Comparison of ENCODE assay signal across 15 mouse cellular contexts in genomic region chr9:77528379-77529041, GRCm38 (mm10). TPM values are rescaled to one million over a fixed set of nuclear protein-coding genes. Genes with fewer than 3 reads are reported as not detected.
DNase-seq lines count a peak whose midpoint lies in the region; ATAC-seq and TF ChIP-seq lines count a peak whose summit lies in the region.
"Had no signal": no experiment of that assay in that cellular context is flagged by ENCODE, and none has a peak within 500 bp of the region (broad histone marks: within the 10 kb centered on the region; RNA-seq: fewer than 3 reads in every experiment).

No protein-coding gene starts in this region.

- peak; percentile 26 for ATAC-seq in Patski
- ATAC-seq in intestine, postnatal 0 days, result peak; percentile 53
- no peak for ATAC-seq in erythroblast, adult 5-6 weeks (replicated peaks; ENCODE audit: low FRiP score, poor library complexity, severe bottlenecking)

- H3K9me3 ChIP-seq in intestine, postnatal 0 days (ENCODE audit: control insufficient read depth), result no peaks in the 10 kb centered on the region
- H3K9me3 ChIP-seq: neural tube, embryonic 15.5 days had no signal

- no peak for TF ChIP-seq POLR2A in lung, adult 2 months (IDR thresholded peaks at IDR 0.05; ENCODE audit: borderline replicate concordance, extremely low read depth, low read depth, low read length)

- POLR2A ChIA-PET in Patski (lab: Charles Lee), result interaction anchor here (1.0 kb wide), 1 partner anchor 36 kb away, joined by 3 read pairs; no protein-coding TSS in a partner anchor

- no peak overlapping the region for H3K9ac ChIP-seq in intestine, postnatal 0 days (ENCODE audit: low read depth, low read length)
- H3K9ac ChIP-seq: hindbrain, embryonic 14.5 days; neural tube, embryonic 15.5 days had no signal

- H3K27me3 ChIP-seq in Patski, result no peaks in the 10 kb centered on the region
- no peaks in the 10 kb centered on the region for H3K27me3 ChIP-seq in intestine, postnatal 0 days (replicated peaks; ENCODE audit: control insufficient read depth, insufficient read depth, low read length)
- H3K27me3 ChIP-seq: neural tube, embryonic 15.5 days had no signal

- no peaks in the 10 kb centered on the region for H3K36me3 ChIP-seq in intestine, postnatal 0 days (ENCODE audit: control insufficient read depth, insufficient read depth)
- H3K36me3 ChIP-seq: neural tube, embryonic 15.5 days had no signal

- in situ Hi-C loops in Patski (cut with MboI; ENCODE audit: low pct_unique_long_range_greater_than_20kb), result no loop called here

- CTCF ChIA-PET in Patski (lab: Charles Lee), result interaction anchor here (1.0 kb wide), 1 partner anchor 54 kb away, joined by 3 read pairs; no protein-coding TSS in a partner anchor

- H3K27ac ChIP-seq in intestine, postnatal 0 days (ENCODE audit: low read depth, low read length), result no peak overlapping the region
- H3K27ac ChIP-seq: hindbrain, embryonic 14.5 days; neural tube, embryonic 15.5 days had no signal

- no peak overlapping the region for H3K4me3 ChIP-seq in lung, adult 2 months (replicated peaks; ENCODE audit: extremely low read depth, low read depth, low read length)
- H3K4me3 ChIP-seq in intestine, postnatal 0 days (ENCODE audit: low read depth, low read length), result no peak overlapping the region
- H3K4me3 ChIP-seq: neural tube, embryonic 15.5 days had no signal

- H3K4me2 ChIP-seq in intestine, postnatal 0 days (replicated peaks; ENCODE audit: low read depth), result no peak overlapping the region
- H3K4me2 ChIP-seq: hindbrain, embryonic 14.5 days; midbrain, embryonic 11.5 days; neural tube, embryonic 15.5 days had no signal

- peak; percentile 4 for DNase-seq in lung, adult 2 months
- no peak for DNase-seq in lung, postnatal 10 days
- no peak for DNase-seq in Patski (ENCODE audit: low read depth, low spot score)
- DNase-seq in natural killer cell, adult 2 months (ENCODE audit: low spot score in 2 of 2), result peak; percentile 37 to 68
- DNase-seq in yolk sac, embryonic 10.5 days (ENCODE audit: low spot score), result no peak
- no peak for DNase-seq in gastrocnemius, postnatal 25 days
- DNase-seq: gastrocnemius, postnatal 10 days; kidney, postnatal 10 days; right cerebral cortex, postnatal 25 days; thymus, adult 18-20 months had no signal

- peaks cover 5% of the 10 kb centered on the region for H3K4me1 ChIP-seq in lung, adult 2 months (ENCODE audit: control insufficient read depth, insufficient read depth, low read length)
- H3K4me1 ChIP-seq in intestine, postnatal 0 days (replicated peaks; ENCODE audit: control insufficient read depth, insufficient read depth, low read length), result 0 out of 2 replicates have a peak, but pooled peaks cover 9% of the 10 kb centered on the region

- TF ChIP-seq CTCF in lung, adult 2 months (IDR thresholded peaks at IDR 0.05; ENCODE audit: insufficient read depth, low read length), result no peak
- TF ChIP-seq CTCF in Patski (IDR thresholded peaks at IDR 0.05), result no peak
- TF ChIP-seq CTCF in intestine, postnatal 0 days (IDR thresholded peaks at IDR 0.05; ENCODE audit: low read depth), result no peak

- WGBS in lung, adult 2 months, result 84% methylated on average over 5 of the region's 5 CpGs
- 71% methylated on average over 5 of the region's 5 CpGs for WGBS in intestine, postnatal 0 days

RNA-seq across cellular contexts. Expression of gene Lrrc1, which starts 16.2 kb away (rescaled TPM):
- polyA plus RNA-seq in lung, adult 2 months (2012; rRNA removed), result 36.7 and 45.3 TPM in 2 replicates
- polyA plus RNA-seq in Patski (2021), result 27.4 TPM
- polyA plus RNA-seq in intestine, postnatal 0 days (2015; fragmentation: Nextera tagmentation; extraction: Ambion mirVana), result 21.6 and 22.3 TPM in 2 replicates
- total RNA-seq in erythroblast, adult 5-6 weeks (2015; ENCODE audit: low replicate concordance), result 0.96 and 1.5 TPM in 2 replicates
- total RNA-seq in erythroblast, adult 5-6 weeks (2017; ENCODE audit: low replicate concordance), result 2.1 and 2.4 TPM in 2 replicates
- total RNA-seq in gastrocnemius, postnatal 25 days (2021), result under 1 TPM; 0.54 to 0.88 TPM

Comparison
In these comparisons a context has a peak if more than half of its experiments do, and no peak if none do; other contexts are left out.
1. DNase-seq: peak in lung, adult 2 months (single experiment) and natural killer cell, adult 2 months (2 of 2); none in lung, postnatal 10 days (single experiment), Patski (single experiment), yolk sac, embryonic 10.5 days (single experiment) and gastrocnemius, postnatal 25 days (single experiment).